Mouse (Mus musculus) liver, embryonic 14.5 days (tissue): Measurements from ENCODE around the gene Csf3. TPM values are rescaled to one million over a fixed set of nuclear protein-coding genes. Genes with fewer than 3 reads are reported as not detected.

ENCODE experiments used
- ATAC-seq: fragments of 200-750 bp; cut with Nextera tagmentation; 2 replicates; pipeline ENCODE4 v1.8.0; 2017; ENCODE audit warnings: moderate number of reproducible peaks, mild to moderate bottlenecking, moderate library complexity; ENCODE audit not compliant: insufficient read depth
- DNase-seq, 3 experiments: peaks; one replicate each; pipeline ENCODE4 v3.0.0-alpha.2; 2012 to 2013; ENCODE audit warnings: low read depth in 3 of 3, low spot score in 3 of 3
- H3K27ac ChIP-seq: fragments of 300-500 bp; sonication (generic); 2 replicates; pipeline ENCODE4 v1.5.1; 2014; ENCODE audit warnings: moderate library complexity, mild to moderate bottlenecking, control low read depth, inconsistent platforms
- H3K27me3 ChIP-seq: fragments of 300-500 bp; sonication (generic); 2 replicates; pipeline ENCODE4 v1.6.1; 2014; ENCODE audit warnings: mild to moderate bottlenecking, low read length, moderate library complexity; ENCODE audit not compliant: control insufficient read depth, insufficient read depth
- H3K36me3 ChIP-seq: fragments of 300-500 bp; sonication (generic); replicated peaks from 2 replicates; pipeline ENCODE4 v1.6.1; 2014; ENCODE audit warnings: low read depth; ENCODE audit not compliant: control insufficient read depth, insufficient read depth
- H3K4me1 ChIP-seq, 2 experiments: fragments of 200-500 bp in 1 of 2; fragments of 300-500 bp in 1 of 2; sonication (generic) in 1 of 2; replicated peaks; 2 replicates each; pipeline ENCODE4 v1.6.1; 2012 to 2014; ENCODE audit warnings: antibody characterized with exemption in 1 of 2, inconsistent platforms in 1 of 2, low read length in 1 of 2; ENCODE audit not compliant: control insufficient read depth in 2 of 2, insufficient read depth in 2 of 2
- H3K4me2 ChIP-seq: fragments of 300-500 bp; sonication (generic); 2 replicates; pipeline ENCODE4 v1.6.1; 2014; ENCODE audit warnings: low read depth, mild to moderate bottlenecking, control low read depth, moderate library complexity
- H3K4me3 ChIP-seq, 2 experiments: fragments of 200-500 bp in 1 of 2; fragments of 300-500 bp in 1 of 2; sonication (generic) in 1 of 2; 2 replicates each; pipeline ENCODE4 v1.5.1; 2012 to 2014; ENCODE audit warnings: low read depth in 2 of 2, low read length in 2 of 2, mild to moderate bottlenecking in 2 of 2, control low read depth in 1 of 2, inconsistent platforms in 1 of 2, moderate library complexity in 1 of 2; ENCODE audit not compliant: insufficient read depth in 1 of 2
- H3K9ac ChIP-seq: fragments of 300-500 bp; sonication (generic); replicated peaks from 2 replicates; pipeline ENCODE4 v1.6.1; 2014; ENCODE audit warnings: mild to moderate bottlenecking, control low read depth, moderate library complexity
- H3K9me3 ChIP-seq: fragments of 300-500 bp; sonication (generic); 2 replicates; pipeline ENCODE4 v1.6.1; 2016; ENCODE audit warnings: low read length, mixed read lengths; ENCODE audit not compliant: control insufficient read depth
- CTCF ChIP-seq: IDR thresholded peaks from 2 replicates; pipeline ENCODE4 v1.5.1; 2016; ENCODE audit warnings: antibody characterized with exemption, low read depth, control low read depth
- EP300 ChIP-seq: IDR thresholded peaks from 2 replicates; pipeline ENCODE4 v1.6.1; 2016; ENCODE audit warnings: antibody characterized with exemption, low read depth
- WGBS: fragments of 180-500 bp; shearing (Covaris S2); extraction: QIAGEN DNeasy Blood & Tissue Kit; methylation state at CpG from one replicate; pipeline ENCODE4 v1.1.7; 2014; ENCODE audit not compliant: insufficient replicate concordance; 5-methylcytosine and 5-hydroxymethylcytosine counted together
- polyA plus RNA-seq, 2 experiments: library from polyadenylated mRNA; depleted of rRNA in 1 of 2; stranded (reverse) in 1 of 2; unstranded in 1 of 2; fragments of >200 nt; fragmentation: Nextera tagmentation in 1 of 2; extraction: Ambion mirVana in 1 of 2; gene quantifications; 2 replicates each; pipeline versions ENCODE4 v1.2.1 to v1.2.3; 2012 to 2014

Csf3 gene
- polyA plus RNA-seq, 2 experiments = not detected

DNA sequence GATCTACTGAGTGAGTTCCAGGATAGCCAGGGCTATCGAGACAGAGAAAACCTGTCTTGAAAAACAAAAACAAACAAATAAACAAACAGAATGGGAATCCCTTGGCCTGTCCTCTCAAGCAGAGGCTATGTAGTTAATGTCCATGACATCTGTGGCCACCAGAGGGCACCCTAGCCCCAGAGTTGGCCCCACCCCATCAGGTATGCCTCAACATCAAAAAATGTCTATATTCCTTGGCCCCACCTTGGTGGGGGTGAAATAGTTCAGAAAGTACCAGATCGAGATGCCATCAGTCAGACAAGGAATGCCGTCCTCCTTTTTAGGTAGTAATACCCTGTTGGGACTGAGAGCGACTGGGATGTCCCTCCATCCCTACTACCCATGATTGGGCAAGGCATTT, 1.2 kb upstream of the Csf3 start:
- no peaks in the 10 kb centered on the region for H3K4me1 ChIP-seq
- DNase-seq = peak; percentile 35 to 50 (median 37)
- H3K4me3 ChIP-seq = no peak overlapping the region
- no peaks in the 10 kb centered on the region for H3K9me3 ChIP-seq
- H3K9ac ChIP-seq = no peak overlapping the region
- ATAC-seq = peak; percentile 61; the same call in 1 of the 2 replicates
- H3K27me3 ChIP-seq = no peaks in the 10 kb centered on the region
- TF ChIP-seq EP300 (no peak), CTCF (peak; percentile 95)
- WGBS = 22% methylated on average over 4 of the region's 4 CpGs
- no peak overlapping the region for H3K4me2 ChIP-seq
- no peak overlapping the region for H3K27ac ChIP-seq
- peaks cover 8% of the 10 kb centered on the region for H3K36me3 ChIP-seq

DNA sequence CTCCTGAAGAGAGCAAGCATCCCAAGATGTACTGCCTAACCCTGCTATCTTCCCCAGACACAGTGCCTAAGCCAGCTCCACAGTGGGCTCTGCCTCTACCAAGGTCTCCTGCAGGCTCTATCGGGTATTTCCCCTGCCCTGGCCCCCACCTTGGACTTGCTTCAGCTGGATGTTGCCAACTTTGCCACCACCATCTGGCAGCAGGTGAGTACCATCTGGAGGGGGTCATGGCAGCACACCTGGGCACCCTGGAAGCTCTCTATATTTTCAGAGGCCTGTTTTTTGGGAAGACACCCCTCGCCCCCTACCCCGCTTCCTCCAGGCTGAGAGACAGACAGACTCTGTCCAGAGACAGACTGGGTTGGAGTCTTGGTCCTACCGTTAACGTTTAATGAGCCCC, 1.3 kb downstream of the Csf3 start:
- peaks cover 3% of the 10 kb centered on the region for H3K36me3 ChIP-seq
- no peak for TF ChIP-seq EP300
- no peak for TF ChIP-seq CTCF
- no peaks in the 10 kb centered on the region for H3K27me3 ChIP-seq
- no peaks in the 10 kb centered on the region for H3K9me3 ChIP-seq
- WGBS = 55% methylated on average over 5 of the region's 5 CpGs
- DNase-seq (no peak), ATAC-seq (no peak)
- no peak overlapping the region for H3K27ac ChIP-seq
- H3K4me2 ChIP-seq = no peak overlapping the region
- H3K9ac ChIP-seq = no peak overlapping the region
- no peaks in the 10 kb centered on the region for H3K4me1 ChIP-seq
- no peak overlapping the region for H3K4me3 ChIP-seq

DNA sequence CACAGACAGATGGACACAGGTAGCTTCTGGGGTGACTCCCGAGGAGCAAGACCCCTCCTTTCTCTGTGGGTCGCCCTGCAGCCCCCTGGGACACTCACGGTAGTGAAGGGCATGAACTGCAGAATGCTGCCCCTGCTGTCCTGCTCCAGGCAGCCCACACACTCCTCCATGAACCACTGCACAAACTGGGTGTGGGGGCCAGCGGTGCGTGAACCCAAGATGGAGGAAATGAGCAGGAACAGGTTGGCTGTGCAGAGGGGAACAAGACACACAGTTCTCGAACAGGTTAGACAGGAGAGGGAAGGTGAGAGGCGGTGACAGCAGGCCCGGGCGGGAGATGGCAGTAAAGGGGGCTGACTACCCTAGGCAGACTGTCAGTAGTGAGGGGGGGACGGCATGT, 4.0 kb downstream of the Csf3 start:
- peaks cover 13% of the 10 kb centered on the region for H3K36me3 ChIP-seq
- DNase-seq (no peak), ATAC-seq (no peak)
- no peak for TF ChIP-seq EP300
- no peak for TF ChIP-seq CTCF
- no peak overlapping the region for H3K4me3 ChIP-seq
- no peaks in the 10 kb centered on the region for H3K27me3 ChIP-seq
- no peak overlapping the region for H3K27ac ChIP-seq
- no peaks in the 10 kb centered on the region for H3K9me3 ChIP-seq
- no peak overlapping the region for H3K9ac ChIP-seq
- H3K4me2 ChIP-seq = no peak overlapping the region
- H3K4me1 ChIP-seq = peaks cover 0 to 4% of the 10 kb centered on the region in 2 experiments; a peak in 3 of 4 replicates
- 84% methylated on average over 10 of the region's 10 CpGs for WGBS

DNA sequence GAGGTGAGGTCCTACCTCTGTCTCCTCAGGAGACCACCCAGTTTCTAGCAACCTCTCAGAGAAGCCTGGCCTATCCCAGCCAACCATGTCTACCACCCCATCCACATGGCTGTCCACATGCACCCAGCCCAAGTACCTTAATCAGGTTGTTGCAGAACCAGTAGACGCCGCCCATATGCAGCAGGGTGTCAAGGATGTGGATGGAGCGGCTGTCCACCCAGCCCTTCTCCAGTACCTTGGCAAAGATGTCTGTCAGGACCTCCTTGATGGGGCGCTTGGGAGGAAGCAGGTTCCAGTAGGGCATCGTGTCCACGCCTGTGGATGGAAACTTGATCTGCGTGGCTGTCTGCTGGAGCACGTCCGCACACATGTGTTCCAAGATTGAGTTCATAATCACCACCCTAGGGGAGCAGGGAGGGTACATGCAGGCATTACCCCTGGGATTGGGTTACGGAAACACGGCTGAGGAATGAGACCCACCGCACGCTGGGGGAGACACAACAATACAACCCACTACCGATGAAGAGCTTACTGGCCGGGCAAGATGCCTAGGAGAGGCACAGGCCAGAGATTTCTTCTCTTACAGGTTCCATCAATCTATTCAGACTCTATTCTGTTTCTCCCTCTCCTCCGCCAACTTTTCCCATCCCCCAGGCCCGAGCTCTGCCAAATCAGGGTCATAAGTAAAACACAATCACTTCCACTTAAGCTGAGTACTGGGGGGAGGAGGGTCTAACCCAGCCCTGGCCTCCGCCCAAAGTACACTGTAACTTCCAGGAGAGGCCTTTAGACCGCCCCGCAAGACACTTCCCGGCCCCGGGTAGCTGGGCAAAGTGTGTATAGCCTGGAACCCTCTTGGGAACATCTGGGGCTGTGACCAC, 6.6 kb downstream of the Csf3 start:
- H3K27me3 ChIP-seq = no peaks in the 10 kb centered on the region

DNA sequence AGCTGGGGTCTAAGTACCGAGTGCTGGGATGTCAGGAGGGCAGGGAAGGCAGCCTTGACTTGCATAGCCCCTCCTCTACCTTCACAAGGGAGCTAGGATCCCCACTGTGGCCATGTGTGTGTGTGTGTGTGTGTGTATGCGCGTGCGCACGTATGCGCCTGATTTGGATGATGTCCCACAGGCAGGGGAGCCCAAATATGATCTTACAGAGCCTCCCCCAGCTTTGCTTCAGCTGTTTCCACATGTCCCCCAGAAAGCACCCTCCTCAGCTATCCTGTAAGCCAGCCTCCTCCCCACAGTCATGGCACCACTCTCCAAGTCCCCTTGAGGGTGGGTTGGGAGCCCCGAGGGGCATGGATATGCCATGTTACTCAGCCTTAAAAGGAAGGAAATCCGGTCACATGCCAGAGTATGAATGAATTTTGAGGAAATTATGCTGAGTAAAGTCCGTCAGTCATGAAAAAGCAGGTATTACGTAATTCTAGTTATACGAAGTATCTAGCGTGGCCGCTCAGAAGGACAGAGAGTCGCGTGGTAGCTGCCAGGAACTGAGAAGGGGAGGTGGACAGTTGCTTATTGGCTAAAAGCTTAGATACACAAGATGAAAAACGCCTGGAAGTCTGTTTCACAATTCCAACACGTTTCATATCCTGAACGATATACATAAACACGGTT, 7.4 kb downstream of the Csf3 start:
- Histone ChIP-seq H3K9me3 (no peaks in the 10 kb centered on the region), H3K36me3 (peaks cover 20% of the 10 kb centered on the region), H3K27ac (no peak overlapping the region; the same call in 1 of the 2 replicates), H3K27me3 (no peaks in the 10 kb centered on the region), H3K9ac (no peak overlapping the region), H3K4me2 (no peak overlapping the region), H3K4me3 (no peak overlapping the region), H3K4me1 (peaks cover 0 to 6% of the 10 kb centered on the region in 2 experiments; a peak in 3 of 4 replicates)
- no peak for TF ChIP-seq CTCF
- no peak for TF ChIP-seq EP300
- WGBS = 63% methylated on average over 19 of the region's 19 CpGs
- ATAC-seq = no peak
- DNase-seq = no peak

More for the DNA sequence above, 6.6 kb downstream of the Csf3 start:
- Histone ChIP-seq H3K4me3 (no peak overlapping the region), H3K9me3 (no peaks in the 10 kb centered on the region), H3K4me2 (no peak overlapping the region), H3K9ac (no peak overlapping the region), H3K27ac (no peak overlapping the region), H3K36me3 (peaks cover 16% of the 10 kb centered on the region), H3K4me1 (peaks cover 0 to 6% of the 10 kb centered on the region in 2 experiments; a peak in 3 of 4 replicates)
- TF ChIP-seq CTCF = no peak
- TF ChIP-seq EP300 = no peak
- WGBS = 85% methylated on average over 22 of the region's 22 CpGs
- ATAC-seq (no peak), DNase-seq (no peak)
